Mouse (Mus musculus): ENCODE measurements around the gene Cby1. TPM values are rescaled to one million over a fixed set of nuclear protein-coding genes. Genes with fewer than 3 reads are reported as not detected.

Gene Cby1
- 84.2 and 89.7 TPM in 2 replicates for polyA plus RNA-seq (2014; fragmentation: Nextera tagmentation; extraction: Ambion mirVana)

DNA sequence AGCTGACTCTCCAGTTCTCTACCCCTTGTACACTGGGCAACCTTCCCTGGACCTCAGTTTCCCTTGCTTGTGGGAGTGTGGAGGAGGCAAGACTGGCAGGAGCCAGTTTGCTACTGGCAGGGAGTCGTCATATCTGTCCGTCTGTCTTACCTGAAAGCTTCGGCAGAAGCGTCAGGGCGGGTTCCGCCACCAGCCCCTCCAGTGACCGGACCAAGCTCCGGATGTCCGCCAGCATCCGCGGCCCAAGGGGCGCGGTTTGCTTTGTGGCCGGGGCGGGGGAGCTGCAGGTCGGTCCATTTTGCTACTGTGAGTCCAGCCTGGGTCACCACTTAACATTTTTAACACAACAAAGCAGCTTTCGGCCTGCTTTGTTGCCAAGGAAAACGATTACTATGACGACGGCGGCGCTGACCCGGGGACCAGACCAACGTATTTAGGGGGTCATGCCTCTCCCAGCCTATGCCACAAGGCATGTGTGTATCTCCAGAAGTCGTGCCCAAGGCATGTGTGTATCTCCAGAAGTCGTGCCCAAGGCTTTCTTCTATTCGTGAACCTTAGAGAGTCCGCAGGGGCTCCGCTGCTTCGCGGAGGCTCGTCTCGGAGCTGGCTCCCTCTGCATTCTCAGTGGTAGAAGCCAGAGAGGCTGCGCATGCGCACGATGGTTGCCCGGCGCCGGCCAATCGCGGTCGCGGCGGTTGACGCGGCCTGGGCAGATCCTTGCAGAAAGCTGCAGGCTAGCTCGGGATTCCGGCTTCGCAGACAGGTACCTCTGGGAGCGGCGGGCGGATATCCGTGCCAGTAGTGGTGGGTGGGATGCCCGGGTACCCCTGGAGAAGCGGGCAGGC, at the start of gene Cby1, which contains the start of gene Fam227a:
TSS of gene Cby1 (plus strand) at position 669 of the 845 bp plus-strand sequence.
TSS of gene Fam227a (minus strand) at position 426 of the 845 bp plus-strand sequence.
- peaks cover 9% of the 10 kb centered on the region; the same call in 1 of the 2 replicates for H3K4me1 ChIP-seq (ENCODE audit: control insufficient read depth, insufficient read depth, low read length)
- H3K4me3 ChIP-seq (replicated peaks; ENCODE audit: low read depth, low read length): peak within 1 kb of the TSS; percentile 88
- peak within 1 kb of the TSS; percentile 96 for H3K27ac ChIP-seq (replicated peaks; ENCODE audit: low read depth, low read length)
- H3K9ac ChIP-seq (replicated peaks; ENCODE audit: low read length): peak within 1 kb of the TSS; percentile 86
- H3K36me3 ChIP-seq (ENCODE audit: control insufficient read depth, insufficient read depth, low read length): peaks cover 18% of the 10 kb centered on the region
- peak; percentile 88 for ATAC-seq (ENCODE audit: low FRiP score, low TSS enrichment)
- no peaks in the 10 kb centered on the region for H3K27me3 ChIP-seq (ENCODE audit: control insufficient read depth, insufficient read depth, low read length)
- WGBS: under 1% methylated on average over 55 of the region's 55 CpGs
- H3K4me2 ChIP-seq (ENCODE audit: low read length): peak within 1 kb of the TSS; percentile 68
- peak; percentile 97 for DNase-seq
- 0 out of 2 replicates have a peak, but pooled peaks cover 3% of the 10 kb centered on the region for H3K9me3 ChIP-seq (ENCODE audit: control insufficient read depth, low read length)

DNA sequence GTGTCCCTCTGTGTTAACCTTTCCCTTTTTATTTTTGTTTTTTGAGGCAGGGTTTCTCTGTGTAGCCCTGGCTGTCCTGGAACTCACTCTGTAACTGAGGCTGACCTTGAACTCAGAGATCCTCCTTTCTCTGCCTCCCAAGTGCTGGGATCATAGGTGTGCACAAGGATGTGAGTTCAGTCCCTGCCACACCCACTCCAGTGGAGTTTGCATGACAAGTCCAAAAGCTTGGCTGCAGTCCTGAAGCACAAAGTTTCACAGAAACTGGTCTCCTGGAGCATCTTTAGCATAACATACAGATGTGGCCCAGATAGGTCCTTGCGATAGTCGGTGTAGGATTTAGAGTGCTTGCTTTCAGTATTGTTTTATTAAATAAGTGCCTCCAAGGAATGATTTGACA, 49.8 kb upstream of the Cby1 start:
- Histone ChIP-seq H3K27ac (replicated peaks; ENCODE audit: low read depth, low read length) (no peak overlapping the region), H3K4me1 (ENCODE audit: control insufficient read depth, insufficient read depth, low read length) (no peaks in the 10 kb centered on the region), H3K4me2 (ENCODE audit: low read length) (no peak overlapping the region), H3K36me3 (ENCODE audit: control insufficient read depth, insufficient read depth, low read length) (peaks cover 27% of the 10 kb centered on the region), H3K27me3 (ENCODE audit: control insufficient read depth, insufficient read depth, low read length) (peaks cover 10% of the 10 kb centered on the region; the same call in 1 of the 2 replicates), H3K4me3 (replicated peaks; ENCODE audit: low read depth, low read length) (no peak overlapping the region), H3K9me3 (ENCODE audit: control insufficient read depth, low read length) (no peaks in the 10 kb centered on the region), H3K9ac (replicated peaks; ENCODE audit: low read length) (no peak overlapping the region)
- no peak for ATAC-seq (ENCODE audit: low FRiP score, low TSS enrichment)
- DNase-seq: no peak
- 95% methylated on average over 2 of the region's 2 CpGs for WGBS

- H3K4me3 ChIP-seq (replicated peaks; ENCODE audit: low read depth, low read length): no peak overlapping the region
- H3K36me3 ChIP-seq (ENCODE audit: control insufficient read depth, insufficient read depth, low read length): peaks cover 79% of the 10 kb centered on the region
- no peaks in the 10 kb centered on the region for H3K9me3 ChIP-seq (ENCODE audit: control insufficient read depth, low read length)
- H3K27ac ChIP-seq (replicated peaks; ENCODE audit: low read depth, low read length): no peak overlapping the region
- no peak overlapping the region for H3K9ac ChIP-seq (replicated peaks; ENCODE audit: low read length)
- no peaks in the 10 kb centered on the region for H3K4me1 ChIP-seq (ENCODE audit: control insufficient read depth, insufficient read depth, low read length)
- WGBS: 94% methylated on average over 7 of the region's 7 CpGs
- ATAC-seq (ENCODE audit: low FRiP score, low TSS enrichment) (no peak), DNase-seq (no peak)
- H3K4me2 ChIP-seq (ENCODE audit: low read length): no peak overlapping the region
- no peaks in the 10 kb centered on the region for H3K27me3 ChIP-seq (ENCODE audit: control insufficient read depth, insufficient read depth, low read length)
Measured at GRCm38 (mm10) chr15:79615501-79615900, 43.5 kb upstream of the Cby1 start.

DNA sequence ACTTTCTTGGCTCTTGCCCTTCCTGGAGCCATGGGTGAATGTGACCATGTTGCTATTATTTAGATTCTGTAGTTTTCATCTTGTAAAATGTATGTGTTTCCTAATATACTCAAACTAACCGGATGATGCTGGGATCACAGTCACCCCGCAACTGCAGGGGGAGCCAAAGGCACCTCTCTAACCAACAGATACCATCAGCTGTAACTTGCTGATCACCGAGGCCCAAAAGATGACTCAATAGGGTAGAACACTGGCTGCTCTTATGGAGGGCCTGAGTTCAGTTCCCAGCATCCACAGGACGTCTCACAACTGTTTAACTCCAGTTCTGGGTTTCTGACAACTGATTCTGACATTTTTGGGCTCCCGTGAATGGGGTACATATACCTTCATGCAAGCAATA, 42.3 kb upstream of the Cby1 start:
- Histone ChIP-seq H3K4me2 (ENCODE audit: low read length) (no peak overlapping the region), H3K36me3 (ENCODE audit: control insufficient read depth, insufficient read depth, low read length) (peaks cover 83% of the 10 kb centered on the region), H3K4me3 (replicated peaks; ENCODE audit: low read depth, low read length) (no peak overlapping the region), H3K9ac (replicated peaks; ENCODE audit: low read length) (no peak overlapping the region), H3K27ac (replicated peaks; ENCODE audit: low read depth, low read length) (no peak overlapping the region), H3K4me1 (ENCODE audit: control insufficient read depth, insufficient read depth, low read length) (no peaks in the 10 kb centered on the region), H3K27me3 (ENCODE audit: control insufficient read depth, insufficient read depth, low read length) (no peaks in the 10 kb centered on the region), H3K9me3 (ENCODE audit: control insufficient read depth, low read length) (no peaks in the 10 kb centered on the region)
- DNase-seq: no peak
- no peak for ATAC-seq (ENCODE audit: low FRiP score, low TSS enrichment)
- 91% methylated on average over 5 of the region's 5 CpGs for WGBS

- Histone ChIP-seq H3K9ac (replicated peaks; ENCODE audit: low read length) (no peak overlapping the region), H3K4me1 (ENCODE audit: control insufficient read depth, insufficient read depth, low read length) (no peaks in the 10 kb centered on the region), H3K4me3 (replicated peaks; ENCODE audit: low read depth, low read length) (no peak overlapping the region), H3K4me2 (ENCODE audit: low read length) (no peak overlapping the region), H3K9me3 (ENCODE audit: control insufficient read depth, low read length) (no peaks in the 10 kb centered on the region), H3K36me3 (ENCODE audit: control insufficient read depth, insufficient read depth, low read length) (peaks cover 87% of the 10 kb centered on the region), H3K27ac (replicated peaks; ENCODE audit: low read depth, low read length) (no peak overlapping the region), H3K27me3 (ENCODE audit: control insufficient read depth, insufficient read depth, low read length) (no peaks in the 10 kb centered on the region)
- WGBS: 82% methylated on average over 11 of the region's 11 CpGs
- ATAC-seq (ENCODE audit: low FRiP score, low TSS enrichment) (no peak), DNase-seq (no peak)
Measured at GRCm38 (mm10) chr15:79617135-79617534, 41.9 kb upstream of the Cby1 start.

GRCm38 (mm10) chr15:79618456-79618855, 40.5 kb upstream of the Cby1 start:
- H3K9me3 ChIP-seq (ENCODE audit: control insufficient read depth, low read length): no peaks in the 10 kb centered on the region
- H3K4me3 ChIP-seq (replicated peaks; ENCODE audit: low read depth, low read length): no peak overlapping the region
- no peak overlapping the region for H3K27ac ChIP-seq (replicated peaks; ENCODE audit: low read depth, low read length)
- peaks cover 86% of the 10 kb centered on the region for H3K36me3 ChIP-seq (ENCODE audit: control insufficient read depth, insufficient read depth, low read length)
- H3K4me1 ChIP-seq (ENCODE audit: control insufficient read depth, insufficient read depth, low read length): no peaks in the 10 kb centered on the region
- no peak overlapping the region for H3K9ac ChIP-seq (replicated peaks; ENCODE audit: low read length)
- no peak for ATAC-seq (ENCODE audit: low FRiP score, low TSS enrichment)
- H3K4me2 ChIP-seq (ENCODE audit: low read length): no peak overlapping the region
- DNase-seq: no peak
- no peaks in the 10 kb centered on the region for H3K27me3 ChIP-seq (ENCODE audit: control insufficient read depth, insufficient read depth, low read length)
- 91% methylated on average over 7 of the region's 7 CpGs for WGBS

- no peak overlapping the region for H3K9ac ChIP-seq (replicated peaks; ENCODE audit: low read length)
- H3K27ac ChIP-seq (replicated peaks; ENCODE audit: low read depth, low read length): no peak overlapping the region
- DNase-seq (no peak), ATAC-seq (ENCODE audit: low FRiP score, low TSS enrichment) (no peak)
- no peak overlapping the region for H3K4me3 ChIP-seq (replicated peaks; ENCODE audit: low read depth, low read length)
- no peaks in the 10 kb centered on the region for H3K9me3 ChIP-seq (ENCODE audit: control insufficient read depth, low read length)
- H3K36me3 ChIP-seq (ENCODE audit: control insufficient read depth, insufficient read depth, low read length): peaks cover 90% of the 10 kb centered on the region
- 84% methylated on average over 11 of the region's 11 CpGs for WGBS
- H3K4me2 ChIP-seq (ENCODE audit: low read length): no peak overlapping the region
- no peaks in the 10 kb centered on the region for H3K27me3 ChIP-seq (ENCODE audit: control insufficient read depth, insufficient read depth, low read length)
- no peaks in the 10 kb centered on the region for H3K4me1 ChIP-seq (ENCODE audit: control insufficient read depth, insufficient read depth, low read length)
Measured at GRCm38 (mm10) chr15:79619770-79620414, 39.1 kb upstream of the Cby1 start.

GRCm38 (mm10) chr15:79630471-79630870, 28.5 kb upstream of the Cby1 start:
- no peaks in the 10 kb centered on the region for H3K27me3 ChIP-seq (ENCODE audit: control insufficient read depth, insufficient read depth, low read length)
- ATAC-seq (ENCODE audit: low FRiP score, low TSS enrichment): no peak
- no peaks in the 10 kb centered on the region for H3K9me3 ChIP-seq (ENCODE audit: control insufficient read depth, low read length)
- peaks cover 87% of the 10 kb centered on the region for H3K36me3 ChIP-seq (ENCODE audit: control insufficient read depth, insufficient read depth, low read length)
- H3K4me2 ChIP-seq (ENCODE audit: low read length): no peak overlapping the region
- H3K27ac ChIP-seq (replicated peaks; ENCODE audit: low read depth, low read length): no peak overlapping the region
- H3K4me1 ChIP-seq (ENCODE audit: control insufficient read depth, insufficient read depth, low read length): no peaks in the 10 kb centered on the region
- no peak overlapping the region for H3K9ac ChIP-seq (replicated peaks; ENCODE audit: low read length)
- no peak for DNase-seq
- H3K4me3 ChIP-seq (replicated peaks; ENCODE audit: low read depth, low read length): no peak overlapping the region
- 73% methylated on average over 2 of the region's 2 CpGs for WGBS
